Mouse (Mus musculus) G1E (cell line): ENCODE data around the gene Coro2b. TPM values are rescaled to one million over a fixed set of nuclear protein-coding genes. Genes with fewer than 3 reads are reported as not detected.
A peak's percentile ranks its signal among the peaks of the same experiment; 100 is the strongest.

Source experiments
- ATAC-seq: 2 replicates; pipeline ENCODE4 v1.8.0; 2016; ENCODE audit warnings: mild to moderate bottlenecking; ENCODE audit not compliant: insufficient number of reproducible peaks, poor library complexity, low FRiP score, severe bottlenecking; ENCODE audit errors: extremely low read depth
- DNase-seq: peaks from one replicate; pipeline ENCODE4 v3.0.0; 2012; ENCODE audit warnings: low spot score
- H3K27me3 ChIP-seq: 2 replicates; pipeline ENCODE4 v1.6.1; 2012; ENCODE audit warnings: mild to moderate bottlenecking, low read length, inconsistent platforms; ENCODE audit not compliant: insufficient read depth
- H3K36me3 ChIP-seq: replicated peaks from 2 replicates; pipeline ENCODE3; 2012; ENCODE audit warnings: mild to moderate bottlenecking, inconsistent platforms
- H3K4me1 ChIP-seq: 2 replicates; pipeline ENCODE4 v1.6.1; 2012; ENCODE audit warnings: low read depth, low read length, inconsistent platforms, mixed read lengths; ENCODE audit not compliant: insufficient read depth
- H3K4me3 ChIP-seq: 2 replicates; pipeline ENCODE4 v1.5.1; 2012; ENCODE audit warnings: low read depth, mild to moderate bottlenecking, inconsistent platforms, low read length, moderate library complexity, mixed read lengths
- H3K9me3 ChIP-seq: replicated peaks from 2 replicates; pipeline ENCODE4 v1.6.1; 2012; ENCODE audit warnings: inconsistent platforms
- CTCF ChIP-seq: IDR thresholded peaks from 2 replicates; pipeline ENCODE4 v1.5.1; 2012; ENCODE audit warnings: low read depth, low read length, inconsistent platforms, mixed read lengths
- GATA1 ChIP-seq: IDR thresholded peaks from 2 replicates; pipeline ENCODE4 v1.6.1; 2012; ENCODE audit warnings: borderline replicate concordance, low read length, inconsistent platforms, mixed read lengths
- GATA2 ChIP-seq: IDR thresholded peaks from 2 replicates; pipeline ENCODE4 v1.6.1; 2012; ENCODE audit warnings: low read depth, low read length, inconsistent platforms, borderline replicate concordance
- POLR2AphosphoS5 ChIP-seq: IDR thresholded peaks from 2 replicates; pipeline ENCODE4 v1.6.1; 2012; ENCODE audit warnings: low read depth, low read length, inconsistent platforms; ENCODE audit not compliant: insufficient replicate concordance
- TAL1 ChIP-seq: conservative IDR thresholded peaks from 2 replicates; pipeline ENCODE4 v1.6.1; 2012; ENCODE audit warnings: low read depth, low read length, inconsistent platforms, mixed read lengths
- polyA plus RNA-seq: library from polyadenylated mRNA; stranded (reverse); fragments of >175 nt; gene quantifications from 2 replicates; pipeline ENCODE4 v1.2.3, GENCODE M21; 2012
- total RNA-seq, 2 experiments: library from RNA; stranded (forward) in 1 of 2; stranded (reverse) in 1 of 2; fragments of 200-1000 nt in 1 of 2; fragments of >200 nt in 1 of 2; fragmentation: Nextera tagmentation in 1 of 2; gene quantifications; 2 replicates each; pipeline ENCODE4 v1.2.3; 2014 to 2017

Coro2b gene
- total and polyA plus RNA-seq, 3 experiments = 0.16 TPM; not detected in 2

- Histone ChIP-seq H3K9me3 (no peaks in the 10 kb centered on the region), H3K36me3 (no peaks in the 10 kb centered on the region), H3K27me3 (peaks cover 12% of the 10 kb centered on the region), H3K4me3 (no peak overlapping the region), H3K4me1 (no peaks in the 10 kb centered on the region; the same call in 1 of the 2 replicates)
- TF ChIP-seq GATA2 = no peak
- no peak for TF ChIP-seq CTCF
- TF ChIP-seq POLR2AphosphoS5 = no peak
- TF ChIP-seq TAL1 = no peak
- TF ChIP-seq GATA1 = no peak
- ATAC-seq (no peak), DNase-seq (no peak)
Measured at GRCm38 (mm10) chr9:62476782-62477487, 59.9 kb downstream of the Coro2b start.

GRCm38 (mm10) chr9:62474206-62474605 is 62.6 kb downstream of the Coro2b start:
- H3K4me1 ChIP-seq = no peaks in the 10 kb centered on the region; the same call in 1 of the 2 replicates
- TF ChIP-seq GATA1 (no peak), POLR2AphosphoS5 (no peak), GATA2 (no peak), CTCF (no peak), TAL1 (no peak)
- H3K4me3 ChIP-seq = no peak overlapping the region
- no peak for DNase-seq
- peaks cover 19% of the 10 kb centered on the region for H3K27me3 ChIP-seq
- no peak for ATAC-seq
- H3K9me3 ChIP-seq = no peaks in the 10 kb centered on the region
- no peaks in the 10 kb centered on the region for H3K36me3 ChIP-seq

- TF ChIP-seq POLR2AphosphoS5 (no peak), TAL1 (no peak), CTCF (no peak), GATA2 (no peak), GATA1 (no peak)
- H3K4me3 ChIP-seq = no peak overlapping the region
- H3K36me3 ChIP-seq = no peaks in the 10 kb centered on the region
- no peak for ATAC-seq
- H3K4me1 ChIP-seq = no peaks in the 10 kb centered on the region
- H3K9me3 ChIP-seq = no peaks in the 10 kb centered on the region
- H3K27me3 ChIP-seq = peaks cover 29% of the 10 kb centered on the region
- DNase-seq = no peak
Measured at GRCm38 (mm10) chr9:62471541-62472189, 65.2 kb downstream of the Coro2b start.

GRCm38 (mm10) chr9:62471041-62471440 is 65.8 kb downstream of the Coro2b start:
- Histone ChIP-seq H3K9me3 (no peaks in the 10 kb centered on the region), H3K27me3 (peaks cover 31% of the 10 kb centered on the region), H3K4me3 (no peak overlapping the region), H3K4me1 (no peaks in the 10 kb centered on the region), H3K36me3 (no peaks in the 10 kb centered on the region)
- no peak for ATAC-seq
- DNase-seq = no peak
- TF ChIP-seq CTCF (no peak), GATA1 (no peak), GATA2 (no peak), POLR2AphosphoS5 (no peak), TAL1 (no peak)

- DNase-seq (peak; percentile 59), ATAC-seq (0 out of 2 replicates have a peak, but pooled peaks have one; percentile 22)
- no peak overlapping the region for H3K4me3 ChIP-seq
- H3K36me3 ChIP-seq = no peaks in the 10 kb centered on the region
- no peaks in the 10 kb centered on the region for H3K4me1 ChIP-seq
- peaks cover 37% of the 10 kb centered on the region for H3K27me3 ChIP-seq
- no peaks in the 10 kb centered on the region for H3K9me3 ChIP-seq
- TF ChIP-seq GATA2 = no peak
- no peak for TF ChIP-seq GATA1
- TF ChIP-seq CTCF = peak; percentile 84
- TF ChIP-seq POLR2AphosphoS5 = no peak
- no peak for TF ChIP-seq TAL1
Measured at GRCm38 (mm10) chr9:62470398-62470797, 66.4 kb downstream of the Coro2b start.

GRCm38 (mm10) chr9:62469696-62470095 is 67.1 kb downstream of the Coro2b start:
- Histone ChIP-seq H3K4me1 (no peaks in the 10 kb centered on the region), H3K9me3 (no peaks in the 10 kb centered on the region), H3K27me3 (peaks cover 40% of the 10 kb centered on the region), H3K36me3 (no peaks in the 10 kb centered on the region), H3K4me3 (no peak overlapping the region)
- ATAC-seq (no peak), DNase-seq (no peak)
- no peak for TF ChIP-seq POLR2AphosphoS5
- TF ChIP-seq GATA2 = no peak
- TF ChIP-seq CTCF = no peak
- TF ChIP-seq GATA1 = no peak
- TF ChIP-seq TAL1 = no peak
